Mouse (Mus musculus) testis, postnatal 14 days (tissue): ENCODE results near the gene Bglap2.
A peak's percentile ranks its signal among the peaks of the same experiment; 100 is the strongest.
"Not testable (repeated sequence)": the region's sequence is repeated elsewhere in the genome, so short reads cannot be mapped to it uniquely, and the experiment has no call there.

Experiments
- DNase-seq: peaks from one replicate; pipeline ENCODE4 v3.0.0; 2021; ENCODE audit warnings: low spot score

Bglap2 gene

DNA sequence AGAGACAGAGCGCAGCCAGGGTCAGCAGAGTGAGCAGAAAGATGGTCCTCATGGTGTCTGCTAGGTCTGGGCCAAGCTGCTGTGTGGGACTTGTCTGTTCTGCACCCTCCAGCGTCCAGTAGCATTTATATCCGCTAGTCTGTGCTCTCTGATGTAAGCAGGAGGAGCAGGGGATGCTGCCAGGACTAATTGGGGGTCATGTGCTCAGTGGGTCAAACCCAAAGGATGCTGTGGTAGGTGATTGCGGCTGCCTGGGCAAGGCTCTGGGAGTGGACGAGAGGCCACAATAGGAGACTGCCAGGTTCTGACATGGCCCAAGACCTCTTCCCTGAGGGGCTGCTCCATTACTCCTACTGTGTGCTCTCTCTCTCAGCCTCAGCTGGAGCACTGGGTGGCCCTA, 5.9 kb upstream of the Bglap2 start, which contains the start of gene Bglap:
Gene Bglap (minus strand): TSS at position 101 of the 400 bp plus-strand sequence.
- DNase-seq = no peak

DNA sequence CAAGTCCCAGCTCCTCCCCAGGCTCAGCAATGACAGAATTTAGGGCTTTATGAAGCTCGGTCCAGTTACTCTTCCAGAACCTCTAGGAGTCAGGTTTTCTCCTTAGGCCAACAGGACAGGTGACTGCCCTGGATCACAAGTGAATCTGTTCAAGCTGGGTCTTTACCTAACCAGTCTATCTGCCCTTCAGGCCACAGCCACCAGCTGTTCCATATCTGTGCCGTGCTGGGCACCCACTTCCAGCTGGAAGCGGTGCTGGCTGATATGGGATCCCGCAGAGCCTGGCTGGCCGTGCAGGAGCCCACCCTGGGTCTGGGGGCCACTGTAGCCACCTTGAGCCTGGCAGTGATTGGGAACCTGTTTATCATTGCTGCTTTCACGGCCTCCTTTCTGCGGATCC, 3.9 kb upstream of the Bglap2 start:
- not testable (repeated sequence) for DNase-seq

DNA sequence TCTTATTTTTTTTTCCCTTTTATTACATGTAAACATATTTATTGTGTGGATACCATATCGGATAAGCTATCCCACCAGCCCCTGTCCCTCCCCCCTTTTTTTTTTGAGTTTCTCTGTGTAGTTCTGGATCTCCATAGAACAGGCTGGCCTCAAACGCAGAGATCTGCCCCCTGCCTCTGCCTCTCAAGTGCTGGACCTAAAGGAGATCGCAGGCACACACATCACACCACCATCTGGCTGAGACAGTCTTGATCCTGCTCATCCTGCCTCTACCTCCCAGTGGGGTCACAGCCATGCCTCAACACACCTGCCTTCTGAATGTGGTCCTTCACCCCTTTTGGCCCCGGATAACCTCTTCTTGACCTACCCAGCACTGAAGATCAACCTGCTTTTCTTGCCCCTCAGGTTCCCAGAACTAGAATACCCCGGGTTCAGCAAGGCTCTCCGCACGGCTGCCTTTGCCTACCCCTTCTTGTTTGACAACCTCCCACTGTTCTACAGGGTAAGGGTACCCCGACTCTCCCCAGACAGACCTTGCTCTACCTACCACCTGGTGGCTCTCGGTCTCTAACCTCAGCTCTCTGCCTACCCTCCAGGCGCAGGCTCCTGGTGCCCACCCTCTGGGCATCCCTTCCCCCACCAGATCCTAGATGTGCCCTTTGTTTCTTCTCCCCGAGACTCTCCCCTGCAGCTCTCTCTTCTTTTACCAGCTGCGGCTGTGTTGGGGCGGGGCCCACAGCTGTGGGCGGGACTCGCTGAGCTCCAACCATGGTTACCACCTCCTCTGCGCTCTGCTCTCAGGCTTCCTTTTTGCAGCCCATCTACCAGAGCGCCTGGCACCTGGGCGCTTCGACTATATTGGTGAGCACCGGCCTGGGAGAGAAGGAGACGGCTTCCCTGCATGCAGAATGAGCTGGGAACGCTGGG, 3.2 kb upstream of the Bglap2 start:
- not testable (repeated sequence) for DNase-seq

DNA sequence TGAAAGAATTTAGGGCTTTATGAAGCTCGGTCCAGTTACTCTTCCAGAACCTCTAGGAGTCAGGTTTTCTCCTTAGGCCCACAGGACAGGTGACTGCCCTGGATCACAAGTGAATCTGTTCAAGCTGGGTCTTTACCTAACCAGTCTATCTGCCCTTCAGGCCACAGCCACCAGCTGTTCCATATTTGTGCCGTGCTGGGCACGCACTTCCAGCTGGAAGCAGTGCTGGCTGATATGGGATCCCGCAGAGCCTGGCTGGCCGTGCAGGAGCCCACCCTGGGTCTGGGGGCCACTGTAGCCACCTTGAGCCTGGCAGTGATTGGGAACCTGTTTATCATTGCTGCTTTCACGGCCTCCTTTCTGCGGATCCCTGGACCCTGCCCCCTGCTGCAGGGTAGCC, 1.9 kb downstream of the Bglap2 start:
- not testable (repeated sequence) for DNase-seq

DNA sequence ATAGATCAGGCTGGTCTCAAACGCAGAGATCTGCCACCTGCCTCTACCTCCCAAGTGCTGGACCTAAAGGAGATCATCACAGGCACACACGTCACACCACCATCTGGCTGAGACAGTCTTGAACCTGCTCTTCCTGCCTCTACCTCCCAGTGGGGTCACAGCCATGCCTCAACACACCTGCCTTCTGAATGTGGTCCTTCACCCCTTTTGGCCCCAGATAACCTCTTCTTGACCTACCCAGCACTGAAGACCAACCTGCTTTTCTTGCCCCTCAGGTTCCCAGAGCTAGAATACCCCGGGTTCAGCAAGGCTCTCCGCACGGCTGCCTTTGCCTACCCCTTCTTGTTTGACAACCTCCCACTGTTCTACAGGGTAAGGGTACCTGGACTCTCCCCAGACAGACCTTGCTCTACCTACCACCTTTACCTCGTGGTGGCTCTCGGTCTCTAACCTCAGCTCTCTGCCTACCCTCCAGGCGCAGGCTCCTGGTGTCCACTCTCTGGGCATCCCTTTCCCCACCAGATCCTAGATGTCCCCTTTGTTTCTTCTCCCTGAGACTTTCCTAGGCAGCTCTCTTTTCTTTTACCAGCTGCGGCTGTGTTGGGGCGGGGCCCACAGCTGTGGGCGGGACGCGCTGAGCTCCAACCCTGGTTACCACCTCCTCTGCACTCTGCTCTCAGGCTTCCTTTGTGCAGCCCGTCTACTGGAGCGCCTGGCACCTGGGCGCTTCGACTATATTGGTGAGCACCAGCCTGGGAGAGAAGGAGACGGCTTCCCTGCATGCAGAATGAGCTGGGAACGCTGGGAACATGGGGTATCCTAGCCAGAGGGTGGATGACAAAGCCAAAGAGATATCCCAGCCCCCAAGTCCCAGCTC, 2.5 kb downstream of the Bglap2 start:
- DNase-seq = not testable (repeated sequence)

DNA sequence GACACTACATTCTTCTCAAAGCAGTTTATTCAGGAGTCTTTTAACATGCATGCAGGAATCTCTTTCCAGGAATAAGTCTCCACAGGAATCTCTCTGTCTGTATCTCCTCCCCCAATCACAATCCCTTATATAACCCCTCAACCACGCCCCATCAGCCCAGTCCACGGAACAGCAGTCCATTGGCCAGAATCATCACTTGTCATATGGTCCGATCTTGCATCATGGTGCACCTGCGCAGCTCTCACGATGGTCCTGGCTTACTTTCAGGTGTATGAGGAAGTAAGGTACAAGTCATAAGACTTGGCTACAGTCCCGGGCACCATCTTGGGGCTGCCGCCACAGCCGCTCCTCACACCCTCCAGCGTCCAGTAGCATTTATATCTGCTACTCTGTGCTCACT, 5.9 kb downstream of the Bglap2 start, which contains the start of gene Bglap3:
Gene Bglap3 (minus strand): TSS at position 101 of the 400 bp plus-strand sequence.
- not testable (repeated sequence) for DNase-seq

DNA sequence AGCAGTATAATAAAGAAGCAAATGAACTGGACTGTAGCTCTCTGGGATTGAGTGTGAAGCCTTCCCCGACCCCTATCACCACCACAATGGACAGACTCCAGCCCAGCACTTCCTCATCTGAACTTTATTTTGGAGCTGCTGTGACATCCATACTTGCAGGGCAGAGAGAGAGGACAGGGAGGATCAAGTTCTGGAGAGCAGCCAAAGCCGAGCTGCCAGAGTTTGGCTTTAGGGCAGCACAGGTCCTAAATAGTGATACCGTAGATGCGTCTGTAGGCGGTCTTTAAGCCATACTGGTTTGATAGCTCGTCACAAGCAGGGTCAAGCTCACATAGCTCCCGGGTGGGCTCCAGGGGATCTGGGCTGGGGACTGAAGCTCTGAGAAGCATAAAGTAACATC, 10.0 kb downstream of the Bglap2 start:
- not testable (repeated sequence) for DNase-seq

DNA sequence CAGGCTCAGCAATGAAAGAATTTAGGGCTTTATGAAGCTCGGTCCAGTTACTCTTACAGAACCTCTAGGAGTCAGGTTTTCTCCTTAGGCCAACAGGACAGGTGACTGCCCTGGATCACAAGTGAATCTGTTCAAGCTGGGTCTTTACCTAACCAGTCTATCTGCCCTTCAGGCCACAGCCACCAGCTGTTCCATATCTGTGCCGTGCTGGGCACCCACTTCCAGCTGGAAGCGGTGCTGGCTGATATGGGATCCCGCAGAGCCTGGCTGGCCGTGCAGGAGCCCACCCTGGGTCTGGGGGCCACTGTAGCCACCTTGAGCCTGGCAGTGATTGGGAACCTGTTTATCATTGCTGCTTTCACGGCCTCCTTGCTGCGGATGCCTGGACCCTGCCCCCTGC, 11.0 kb downstream of the Bglap2 start:
- DNase-seq = not testable (repeated sequence)

DNA sequence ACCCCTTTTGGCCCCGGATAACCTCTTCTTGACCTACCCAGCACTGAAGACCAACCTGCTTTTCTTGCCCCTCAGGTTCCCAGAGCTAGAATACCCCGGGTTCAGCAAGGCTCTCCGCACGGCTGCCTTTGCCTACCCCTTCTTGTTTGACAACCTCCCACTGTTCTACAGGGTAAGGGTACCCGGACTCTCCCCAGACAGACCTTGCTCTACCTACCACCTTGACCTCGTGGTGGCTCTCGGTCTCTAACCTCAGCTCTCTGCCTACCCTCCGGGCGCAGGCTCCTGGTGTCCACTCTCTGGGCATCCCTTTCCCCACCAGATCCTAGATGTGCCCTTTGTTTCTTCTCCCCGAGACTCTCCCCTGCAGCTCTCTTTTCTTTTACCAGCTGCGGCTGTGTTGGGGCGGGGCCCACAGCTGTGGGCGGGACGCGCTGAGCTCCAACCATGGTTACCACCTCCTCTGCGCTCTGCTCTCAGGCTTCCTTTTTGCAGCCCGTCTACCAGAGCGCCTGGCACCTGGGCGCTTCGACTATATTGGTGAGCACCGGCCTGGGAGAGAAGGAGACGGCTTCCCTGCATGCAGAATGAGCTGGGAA, 11.6 kb downstream of the Bglap2 start:
- peak; percentile 39 for DNase-seq

DNA sequence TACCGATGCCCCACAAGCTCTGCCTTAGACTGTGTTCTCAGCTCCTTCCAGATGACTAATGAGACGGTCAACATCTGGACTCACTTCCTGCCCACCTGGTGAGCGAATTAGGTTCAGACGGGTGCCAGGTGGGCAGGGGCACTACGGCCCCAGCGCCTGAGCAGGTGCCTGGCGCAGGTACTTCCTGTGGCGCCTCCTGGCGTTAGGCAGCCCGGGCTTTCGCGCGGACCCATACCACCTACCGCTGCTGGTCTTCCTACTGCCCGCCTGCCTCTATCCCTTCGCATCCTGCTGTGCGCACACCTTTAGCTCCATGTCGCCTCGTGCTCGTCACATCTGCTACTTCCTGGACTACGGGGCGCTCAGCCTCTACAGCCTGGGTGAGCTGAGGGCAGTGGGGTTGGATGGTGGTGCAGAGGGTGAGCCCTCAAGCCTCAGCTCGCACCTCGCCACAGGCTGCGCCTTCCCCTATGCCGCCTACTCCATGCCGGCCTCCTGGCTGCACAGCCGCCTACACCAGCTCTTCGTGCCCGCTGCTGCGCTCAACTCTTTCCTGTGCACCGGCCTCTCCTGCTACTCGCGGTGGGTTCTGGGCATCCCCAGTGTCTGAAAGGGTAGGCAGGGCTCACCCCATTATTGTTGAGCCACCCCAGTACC, 12.7 kb downstream of the Bglap2 start:
- DNase-seq = no peak

DNA sequence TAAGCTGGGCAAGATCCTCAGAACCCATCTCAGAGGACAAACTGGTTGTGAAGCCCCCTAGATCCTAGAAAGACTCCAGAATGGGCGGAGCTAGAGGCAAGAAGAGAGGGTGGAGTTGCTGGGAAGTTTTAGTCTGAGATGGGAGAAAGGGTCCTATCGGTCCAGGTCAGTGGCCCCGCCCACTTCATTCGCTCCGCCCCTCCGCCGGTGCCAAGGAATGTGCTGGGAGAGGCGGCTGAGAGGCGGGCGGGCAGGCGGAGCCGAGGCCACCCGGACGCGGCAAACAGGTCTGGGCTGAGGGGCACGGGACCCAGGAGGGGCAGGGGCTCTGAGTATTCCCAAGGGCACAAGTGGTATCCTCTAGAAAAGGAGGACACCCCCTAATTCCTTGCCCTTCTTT, 14.2 kb downstream of the Bglap2 start, which contains the start of gene Paqr6:
Gene Paqr6 (plus strand): TSS at position 248 of the 400 bp plus-strand sequence.
- peak; percentile 76 for DNase-seq

DNA sequence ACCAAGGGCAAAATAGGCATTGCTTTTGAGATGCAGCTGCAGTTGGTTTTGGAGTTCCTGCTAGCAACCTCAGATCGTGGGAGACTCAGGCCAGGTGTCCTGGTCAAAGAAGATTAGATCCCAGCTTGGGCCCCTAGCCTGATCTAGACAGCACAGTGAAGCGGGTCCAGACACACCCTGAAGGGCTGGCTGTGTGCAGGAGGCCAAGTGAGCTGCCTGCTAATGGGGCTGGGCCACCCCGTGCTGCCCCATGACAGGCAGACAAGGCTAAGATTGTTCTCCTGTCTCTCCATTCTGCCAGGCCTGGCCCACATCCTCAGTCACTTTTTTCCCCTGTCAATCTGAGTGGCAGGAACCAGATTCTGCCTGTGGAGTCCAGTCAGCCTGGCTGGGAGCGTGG, 14.8 kb downstream of the Bglap2 start:
- no peak for DNase-seq

DNA sequence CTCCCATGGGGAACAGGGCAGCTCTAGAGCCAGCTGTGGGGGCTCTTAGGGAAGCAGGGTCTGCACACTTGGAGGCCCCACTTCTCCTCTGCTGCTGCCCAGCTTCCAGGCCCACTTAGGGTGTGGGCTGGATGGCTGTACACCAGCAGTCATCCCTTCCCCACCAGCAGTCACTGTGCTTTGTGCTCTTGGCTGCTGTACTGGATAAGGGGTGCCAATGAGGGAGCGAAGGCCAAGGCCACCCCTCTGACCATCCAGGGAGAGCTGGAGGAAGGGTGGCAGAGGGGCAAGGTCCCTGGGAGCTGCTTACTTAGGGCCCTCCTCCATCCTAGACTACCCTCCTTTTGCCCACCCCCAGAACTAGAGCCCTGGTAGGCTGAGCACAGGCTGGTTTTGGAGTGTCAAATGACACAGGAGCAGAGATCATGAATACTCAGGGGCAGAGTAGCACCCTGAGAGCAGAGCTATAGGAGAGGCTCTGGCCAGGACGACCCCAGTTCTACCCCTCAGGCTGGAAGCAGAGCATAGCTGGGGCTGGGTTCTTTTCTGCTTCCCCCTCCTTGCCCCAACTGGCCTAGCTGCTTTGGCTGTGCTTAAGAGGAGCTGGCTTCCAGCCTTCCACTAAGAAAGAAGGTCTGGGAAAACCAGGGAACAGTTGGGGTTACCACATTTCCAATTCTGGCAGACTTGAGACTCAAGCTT, 16.7 kb downstream of the Bglap2 start:
- no peak for DNase-seq

DNA sequence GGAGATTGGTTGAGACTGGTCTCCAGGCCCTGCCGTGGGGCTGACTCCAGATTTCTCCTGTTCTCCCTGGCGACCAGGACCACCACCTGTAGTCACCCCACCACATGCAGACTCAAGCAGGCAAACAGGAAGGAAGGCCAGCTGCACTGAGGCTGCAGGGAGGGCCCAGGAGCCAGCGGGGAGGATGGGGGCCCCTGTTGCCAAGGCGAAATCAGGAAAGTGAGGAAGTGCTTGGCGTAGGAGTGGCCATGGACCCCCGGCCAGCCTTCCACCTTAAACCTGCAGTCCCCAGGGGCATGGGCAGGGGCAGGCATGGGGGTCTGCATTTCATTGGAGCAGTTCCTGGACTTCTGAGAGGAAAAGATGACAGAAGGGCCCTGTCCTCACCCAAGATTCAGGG, 17.4 kb downstream of the Bglap2 start:
- no peak for DNase-seq

DNA sequence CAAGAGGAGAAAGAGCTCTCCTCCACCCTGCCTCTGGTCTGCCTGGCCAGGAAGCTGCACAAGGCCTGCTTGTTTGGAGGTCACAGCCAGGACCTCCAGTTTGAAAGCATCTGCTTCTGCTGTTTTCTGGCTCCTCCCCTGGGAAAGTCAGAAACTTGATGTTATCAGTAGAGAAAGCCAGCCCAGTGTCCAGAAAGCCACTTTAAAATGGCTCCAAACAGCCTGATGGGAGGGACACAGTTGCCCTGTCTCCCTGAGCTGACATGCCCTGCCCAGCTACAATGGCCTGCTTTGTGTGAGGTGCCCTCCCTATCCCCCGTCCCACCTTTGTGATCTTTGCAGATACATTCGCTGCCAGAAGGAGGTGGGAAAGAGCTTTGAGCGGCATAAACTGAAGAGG, 18.5 kb downstream of the Bglap2 start:
- DNase-seq = no peak

DNA sequence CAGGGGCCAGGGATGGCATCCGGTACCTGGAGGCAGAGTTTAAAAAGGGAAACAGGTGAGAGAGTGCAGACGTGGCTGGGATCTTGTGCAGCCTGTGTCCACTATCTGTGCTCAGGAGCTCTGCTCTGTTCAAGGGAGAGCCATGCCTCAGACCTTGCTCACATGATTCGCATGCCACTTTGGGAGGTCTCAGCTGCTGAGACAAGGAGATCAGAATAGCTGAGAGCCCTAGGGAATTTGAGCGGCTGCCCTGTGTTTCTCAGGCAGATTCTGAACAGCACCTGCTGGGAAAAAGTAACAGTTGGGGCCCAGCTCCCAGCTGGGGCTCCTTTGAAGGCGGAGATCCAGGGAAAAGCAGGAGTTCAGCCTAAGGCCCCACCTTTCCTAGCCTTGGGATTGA, 18.9 kb downstream of the Bglap2 start:
- DNase-seq = no peak

DNA sequence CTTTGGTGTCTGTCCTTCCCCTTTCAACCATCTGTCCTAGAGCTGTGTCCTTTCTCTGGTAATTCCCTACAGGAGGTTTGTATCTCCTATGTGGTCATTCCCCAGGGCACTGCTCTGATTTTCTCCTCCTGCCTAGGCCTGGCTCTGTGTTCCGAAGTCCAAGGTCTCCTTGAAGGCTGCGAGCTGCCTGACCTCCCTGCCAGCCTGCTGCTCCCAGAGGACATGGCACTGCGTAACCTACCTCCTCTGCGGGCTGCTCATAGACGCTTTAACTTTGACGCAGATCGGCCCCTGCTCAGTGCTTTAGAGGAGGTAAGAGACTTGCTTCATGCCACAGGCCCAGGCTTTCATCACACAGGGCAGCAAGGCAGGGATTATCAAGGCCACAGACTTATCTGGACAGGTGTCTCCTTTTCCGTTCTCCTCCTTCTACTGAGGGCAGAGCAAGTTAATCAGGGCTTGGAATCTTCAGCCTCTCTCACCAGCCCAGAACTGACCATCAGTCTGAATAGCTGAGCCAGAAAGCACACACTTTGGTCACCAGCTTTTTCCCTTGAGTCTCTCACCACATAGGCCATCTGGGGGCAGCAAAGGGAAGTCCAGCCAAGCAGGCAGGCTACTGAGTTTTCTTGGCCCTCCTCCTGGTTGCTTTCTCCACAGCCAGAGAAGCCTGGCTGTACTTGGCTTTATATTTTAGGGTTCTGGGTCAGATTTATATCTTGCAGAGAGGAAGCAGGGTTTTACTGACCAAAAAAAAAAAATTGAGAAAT, 23.9 kb downstream of the Bglap2 start:
- DNase-seq = no peak

DNA sequence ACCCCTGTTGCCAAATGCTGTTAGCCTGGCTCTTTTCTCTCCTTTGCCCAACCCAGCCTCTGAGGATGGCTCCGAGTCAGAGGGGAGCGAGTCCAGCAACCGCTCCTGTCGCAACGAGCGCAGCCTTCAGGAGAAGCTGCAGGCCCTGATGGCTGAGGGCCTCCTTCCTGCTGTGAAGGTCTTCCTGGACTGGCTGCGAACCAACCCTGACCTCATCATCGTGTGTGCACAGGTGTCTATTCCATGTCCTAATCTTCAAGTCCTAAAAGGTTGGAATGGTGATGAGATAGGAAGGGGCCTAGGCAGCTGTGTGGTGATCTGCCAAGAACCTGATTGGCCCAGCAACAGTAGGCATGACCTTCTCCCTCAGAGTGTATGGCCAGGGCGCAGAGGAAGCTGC, 25.6 kb downstream of the Bglap2 start:
- DNase-seq = no peak

DNA sequence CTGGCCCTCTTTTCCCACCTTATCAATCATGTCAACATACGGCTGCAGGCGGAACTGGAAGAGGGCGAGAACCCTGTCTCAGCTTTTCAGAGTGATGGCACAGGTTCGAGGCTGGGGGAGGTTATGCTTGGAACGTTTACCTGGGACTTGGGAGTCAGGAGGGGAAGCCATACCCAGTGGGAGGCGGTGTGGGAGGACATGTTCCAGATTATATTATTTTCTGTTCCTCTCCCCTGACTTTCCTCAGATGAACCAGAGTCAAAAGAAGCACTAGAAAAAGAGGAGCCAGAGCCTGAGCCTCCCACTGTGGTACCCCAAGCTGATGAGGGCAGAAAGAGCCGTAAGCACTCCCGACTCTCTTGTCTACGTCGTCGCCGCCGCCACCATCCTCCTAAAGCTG, 27.8 kb downstream of the Bglap2 start:
- DNase-seq = no peak

DNA sequence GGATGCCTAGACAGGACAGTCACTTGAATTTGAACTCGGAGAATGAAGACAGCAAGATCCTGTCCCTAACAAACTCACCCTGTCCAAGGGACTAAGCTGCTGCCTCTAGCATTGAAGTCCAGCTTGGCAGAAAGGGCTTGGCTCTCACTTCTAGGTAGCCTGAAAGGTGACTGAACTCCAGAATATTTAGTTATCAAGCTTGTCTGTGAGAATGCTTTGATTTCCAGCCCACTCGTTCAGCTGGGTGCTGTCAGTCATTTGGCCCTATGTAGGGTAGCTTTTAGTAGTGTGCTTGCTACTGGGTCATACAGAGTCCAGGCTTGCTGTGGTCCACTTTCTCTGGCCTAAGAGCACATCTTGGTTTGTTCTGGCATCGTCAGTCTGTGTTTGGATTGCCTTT, 39.5 kb downstream of the Bglap2 start:
- no peak for DNase-seq
